Mouse (Mus musculus) liver, adult 2 months (tissue): Measurements from ENCODE around the gene Top2b.

ENCODE experiments used
- CTCF ChIP-seq: fragments of 200-500 bp; IDR thresholded peaks from 2 replicates; pipeline ENCODE4 v1.5.1; 2011; ENCODE audit warnings: low read depth, low read length, control low read depth
- POLR2A ChIP-seq: fragments of 200-500 bp; IDR thresholded peaks from 2 replicates; pipeline ENCODE4 v1.6.1; 2011; ENCODE audit warnings: low read length, control low read depth; ENCODE audit not compliant: insufficient read depth; ENCODE audit errors: extremely low read depth

- TF ChIP-seq CTCF (no peak), POLR2A (no peak)
Measured at GRCm38 (mm10) chr14:16365362-16366173, 589 bp downstream of the Top2b start.
